Mouse (Mus musculus): ENCODE data around the gene Cwc15.
A peak's percentile ranks its signal among the peaks of the same experiment; 100 is the strongest.
"Not testable (repeated sequence)": the region's sequence is repeated elsewhere in the genome, so short reads cannot be mapped to it uniquely, and the experiment has no call there.

Cwc15 gene

GRCm38 (mm10) chr9:14500023-14500915 is at the start of gene Cwc15, which contains the start of gene Kdm4d:
TSS of gene Cwc15 (plus strand) at chr9:14500617.
TSS of gene Kdm4d (minus strand) at chr9:14500482.
- peak; percentile 98 for DNase-seq (ENCODE audit: low read depth, low spot score)

GRCm38 (mm10) chr9:14451120-14451519 is 49.3 kb upstream of the Cwc15 start:
- DNase-seq (ENCODE audit: low read depth, low spot score), result not testable (repeated sequence)

- DNase-seq (ENCODE audit: low read depth, low spot score), result no peak
Measured at GRCm38 (mm10) chr9:14456320-14456719, 44.1 kb upstream of the Cwc15 start.

DNA sequence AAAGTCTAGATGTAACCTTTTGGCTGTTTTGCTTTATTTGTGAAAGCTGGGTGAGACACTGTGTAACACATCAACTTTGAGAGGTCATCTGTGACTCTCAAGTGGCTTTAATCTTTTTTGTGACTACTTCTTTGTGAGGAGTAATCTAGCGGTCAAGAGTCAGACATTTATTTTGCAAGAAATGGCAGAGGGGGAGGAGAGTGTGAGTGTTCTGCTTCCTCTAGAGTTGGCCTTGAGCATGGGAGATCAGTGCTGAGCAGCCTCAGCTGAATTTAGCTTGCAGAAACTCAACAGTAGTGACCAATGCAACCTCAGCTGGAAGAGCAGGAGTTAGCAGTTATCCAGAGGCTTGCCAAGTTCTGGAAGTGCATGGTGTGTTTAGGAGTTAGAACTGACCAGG is 37.9 kb upstream of the Cwc15 start:
- not testable (repeated sequence) for DNase-seq (ENCODE audit: low read depth, low spot score)

- not testable (repeated sequence) for DNase-seq (ENCODE audit: low read depth, low spot score)
Measured at GRCm38 (mm10) chr9:14463668-14464067, 36.7 kb upstream of the Cwc15 start.

DNA sequence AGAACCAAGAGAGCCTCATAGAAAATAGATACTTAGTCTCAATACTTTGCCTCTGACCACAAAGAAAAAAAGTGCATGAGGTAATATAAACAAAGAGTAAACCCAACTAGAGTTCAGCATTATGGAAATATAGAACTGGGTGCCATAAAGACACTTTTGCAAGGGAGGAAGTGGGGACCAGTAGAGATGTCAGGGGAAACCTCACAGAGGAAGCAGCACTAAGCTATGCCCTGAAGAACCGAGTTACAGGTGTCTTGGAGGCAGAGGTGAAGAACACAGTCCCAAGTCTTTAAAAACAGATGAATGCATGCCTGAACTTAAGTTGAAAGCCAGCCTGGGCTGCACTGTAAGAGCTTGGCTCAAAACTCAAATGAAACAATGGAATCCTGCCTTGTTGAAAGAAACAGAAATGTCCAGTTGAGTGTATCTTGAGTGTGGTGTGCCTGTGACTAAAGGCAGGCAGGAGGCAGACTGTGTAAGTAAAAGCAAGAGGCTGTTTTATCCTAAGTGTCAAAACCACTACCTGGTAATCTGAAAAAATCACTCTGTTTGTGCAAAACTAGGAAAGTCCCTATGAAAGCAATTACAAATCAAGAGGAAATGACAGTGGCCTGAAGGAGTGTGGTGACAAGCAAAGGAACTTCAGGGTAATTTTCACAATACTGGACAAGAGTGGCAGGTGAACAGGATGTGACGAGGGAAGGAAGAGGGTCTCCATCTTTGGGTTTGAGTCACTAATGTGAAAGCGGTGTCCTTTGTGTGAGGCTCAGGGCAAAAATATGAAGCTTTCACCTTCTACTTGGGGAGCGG is 1.3 kb upstream of the Cwc15 start:
- no peak for DNase-seq (ENCODE audit: low read depth, low spot score)

GRCm38 (mm10) chr9:14500916-14501424 is 553 bp downstream of the Cwc15 start:
- peak; percentile 8 for DNase-seq (ENCODE audit: low read depth, low spot score)

GRCm38 (mm10) chr9:14512633-14513445 is 12.4 kb downstream of the Cwc15 start:
- peak; percentile 63 for DNase-seq (ENCODE audit: low read depth, low spot score)

DNA sequence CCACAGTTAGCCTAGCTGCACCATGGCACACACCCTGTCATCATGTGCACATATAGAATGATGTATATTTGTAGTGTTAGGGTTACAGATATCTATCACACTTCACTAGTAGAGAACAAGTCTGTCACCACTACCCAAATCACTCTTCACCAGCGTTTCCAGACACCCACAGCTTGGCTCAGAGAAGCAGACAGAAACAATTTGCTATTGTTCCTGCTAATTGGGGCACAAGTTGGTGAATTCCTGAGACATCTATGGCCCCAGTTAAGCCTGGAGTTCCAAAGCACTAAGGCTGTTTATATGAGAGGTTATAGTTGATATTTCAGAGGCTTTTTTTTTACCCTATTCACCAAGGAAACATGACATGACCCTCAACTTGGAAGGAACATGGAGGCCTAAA is 16.9 kb downstream of the Cwc15 start:
- no peak for DNase-seq (ENCODE audit: low read depth, low spot score)

- DNase-seq (ENCODE audit: low read depth, low spot score), result no peak
Measured at GRCm38 (mm10) chr9:14518105-14518504, 17.7 kb downstream of the Cwc15 start.

DNA sequence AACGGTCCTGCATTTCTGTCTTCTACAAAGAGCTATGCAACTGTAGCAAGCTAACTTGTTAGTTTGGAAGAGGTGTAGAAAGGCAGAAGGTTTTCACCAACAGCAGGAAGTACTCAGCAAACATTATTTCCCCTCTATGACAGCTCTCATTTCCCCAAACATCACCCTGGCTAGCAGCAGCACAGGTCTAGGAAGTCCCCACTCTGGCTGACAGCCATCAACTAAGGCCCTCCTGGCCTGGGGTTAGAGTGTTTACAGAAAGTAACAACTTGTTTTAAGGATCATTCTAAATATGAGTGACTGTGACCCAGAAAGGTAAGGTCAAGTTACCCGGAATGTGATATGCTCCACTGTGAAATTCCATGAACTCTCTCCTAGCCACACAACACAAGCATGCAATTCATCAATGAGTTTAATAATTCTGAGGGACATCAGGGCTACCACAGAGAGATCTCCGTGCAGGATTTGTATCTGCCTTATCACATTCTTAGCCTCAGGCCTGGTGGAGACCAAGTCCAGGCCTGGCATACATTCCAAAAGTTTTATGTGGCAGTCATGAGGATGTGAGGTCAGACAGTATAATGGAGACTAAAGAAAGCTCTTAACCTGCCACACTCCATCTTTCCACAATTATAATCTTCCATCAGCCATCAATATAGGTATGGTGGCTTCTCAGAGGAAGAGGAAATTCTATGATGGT is 20.7 kb downstream of the Cwc15 start:
- DNase-seq (ENCODE audit: low read depth, low spot score), result no peak

- DNase-seq (ENCODE audit: low read depth, low spot score), result no peak
Measured at GRCm38 (mm10) chr9:14521695-14522094, 21.3 kb downstream of the Cwc15 start.

- DNase-seq (ENCODE audit: low read depth, low spot score), result peak; percentile 74
Measured at GRCm38 (mm10) chr9:14523408-14524043, 23.1 kb downstream of the Cwc15 start.

DNA sequence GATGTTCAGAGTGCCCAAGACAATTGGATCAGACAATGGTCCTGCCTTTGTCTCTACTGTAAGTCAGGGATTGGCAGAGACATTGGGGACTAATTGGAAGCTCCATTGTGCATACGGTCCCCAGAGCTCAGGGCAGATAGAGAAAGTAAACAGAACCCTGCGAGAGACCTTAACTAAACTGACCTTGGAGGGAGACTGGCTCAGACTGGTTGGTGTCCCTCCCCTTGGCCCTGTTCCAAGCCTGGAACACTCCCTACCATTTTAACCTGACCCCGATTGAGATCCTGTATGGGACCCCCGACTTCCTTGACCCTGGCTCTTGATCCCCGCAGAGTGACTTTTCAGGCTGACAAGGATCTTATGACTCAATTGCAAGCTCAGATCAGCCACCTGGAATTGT is 29.6 kb downstream of the Cwc15 start:
- DNase-seq (ENCODE audit: low read depth, low spot score), result peak; percentile 23

DNA sequence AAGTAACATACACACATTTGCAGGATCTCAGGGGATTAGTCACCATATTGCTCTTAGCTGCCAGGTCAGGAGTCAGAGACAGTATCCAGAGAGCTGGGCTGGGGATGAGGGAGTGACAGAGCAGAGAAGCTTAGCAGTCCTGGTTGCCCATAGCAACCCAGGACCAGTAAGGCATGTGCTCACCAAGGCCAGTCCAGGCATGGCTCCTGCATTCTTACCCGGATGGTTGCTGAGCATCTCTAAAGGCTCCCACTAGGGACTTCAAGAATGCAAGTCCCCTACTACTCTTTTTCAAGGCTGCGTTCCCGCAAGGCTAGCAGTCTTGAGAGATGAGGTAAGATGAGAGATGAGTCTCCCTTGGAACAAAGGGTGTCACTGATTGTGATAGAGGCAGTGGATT is 31.9 kb downstream of the Cwc15 start:
- DNase-seq (ENCODE audit: low read depth, low spot score), result no peak

- DNase-seq (ENCODE audit: low read depth, low spot score), result no peak
Measured at GRCm38 (mm10) chr9:14533659-14534058, 33.2 kb downstream of the Cwc15 start.

- no peak for DNase-seq (ENCODE audit: low read depth, low spot score)
Measured at GRCm38 (mm10) chr9:14534833-14535456, 34.5 kb downstream of the Cwc15 start.

- no peak for DNase-seq (ENCODE audit: low read depth, low spot score)
Measured at GRCm38 (mm10) chr9:14544034-14544757, 43.8 kb downstream of the Cwc15 start.
